Mouse (Mus musculus): ENCODE data around the gene Ccpg1.

The Ccpg1 gene

DNA sequence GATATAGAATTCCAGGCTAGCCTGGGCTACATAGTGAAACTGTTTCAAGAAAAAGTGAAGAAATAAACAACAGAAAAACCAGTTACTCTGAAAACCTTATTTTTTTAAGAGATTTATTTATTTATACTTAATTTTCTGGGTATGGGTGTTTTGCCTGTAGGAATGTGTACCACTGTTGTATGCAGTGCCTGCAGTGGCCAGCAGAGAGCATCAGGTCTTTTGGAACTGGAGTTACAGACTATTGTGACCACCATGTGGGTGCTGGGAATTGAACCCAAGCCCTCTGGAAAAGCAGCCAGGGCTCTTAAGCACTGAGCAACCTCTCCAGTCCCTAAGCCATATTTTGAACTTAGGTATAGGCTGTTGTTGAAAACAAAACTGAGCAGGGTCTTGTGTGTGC, 12.2 kb upstream of the Ccpg1 start:
- POLR2A ChIA-PET = interaction anchor here in 1 of 4 experiments (1.5 to 1.7 kb wide), 2 partner anchors 15 to 23 kb away, joined by 4 to 7 read pairs; partner anchors contain the start of genes Dyx1c1 and Gm44503
- CTCF ChIA-PET = interaction anchor here in 1 of 4 experiments (0.8 to 1.9 kb wide), 2 partner anchors 28 to 119 kb away, joined by 4 to 5 read pairs; no protein-coding TSS in a partner anchor

DNA sequence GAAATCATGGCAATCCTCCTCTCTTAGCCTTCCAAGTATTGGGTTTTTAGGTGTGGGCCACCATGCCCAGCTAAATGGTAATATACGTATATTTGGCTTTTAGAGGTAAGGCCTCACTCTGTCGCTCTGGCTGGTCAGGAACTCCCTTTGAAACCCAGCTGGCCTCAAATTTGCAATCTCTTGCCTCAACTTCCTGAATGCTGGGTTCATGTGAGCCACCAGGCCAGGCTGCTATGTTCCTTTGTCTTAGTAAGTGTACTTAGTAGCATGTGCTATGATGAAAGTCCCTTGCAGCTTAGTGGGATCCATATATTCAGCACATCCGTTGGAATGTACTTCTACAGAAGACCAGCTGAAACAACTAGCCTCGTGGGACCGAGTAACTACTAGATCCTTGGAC, 10.5 kb upstream of the Ccpg1 start:
- ChIA-PET CTCF (interaction anchor here (0.6 to 1.2 kb wide), 5 partner anchors 13 to 117 kb away, joined by 3 to 6 read pairs (median 3); no protein-coding TSS in a partner anchor), POLR2A (interaction anchor here in 2 of 4 experiments (0.6 to 1.7 kb wide), 4 partner anchors 10 to 64 kb away, joined by 3 to 4 read pairs (median 4); partner anchors contain the start of genes Ccpg1 (in 1 of the 2), Ccpg1os (in 1 of the 2), Dyx1c1 (in 1 of the 2) and Gm44503 (in 1 of the 2))

DNA sequence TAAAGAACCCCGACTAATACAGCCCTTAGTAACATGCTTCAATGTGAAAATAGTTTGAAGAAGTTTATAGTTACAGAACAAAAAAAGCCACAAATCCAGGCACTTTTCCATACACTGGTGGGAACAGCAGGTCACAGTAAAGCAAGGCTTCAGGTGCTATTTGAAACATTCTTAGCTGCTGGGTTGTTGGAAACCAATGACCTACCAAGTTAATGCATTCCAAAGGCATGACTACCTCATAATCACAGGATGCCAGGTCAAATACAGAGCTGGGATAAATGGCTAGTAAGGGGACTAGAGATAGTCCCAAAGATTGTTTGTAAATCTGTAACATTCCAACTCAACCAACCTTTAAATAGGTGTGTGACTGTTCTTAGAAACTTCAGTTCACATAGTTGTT, 10.0 kb upstream of the Ccpg1 start:
- ChIA-PET CTCF (interaction anchor here in 3 of 4 experiments (1.0 to 1.2 kb wide), 3 partner anchors 62 to 117 kb away, joined by 3 to 6 read pairs (median 3); no protein-coding TSS in a partner anchor), POLR2A (interaction anchor here in 1 of 4 experiments (1.4 kb wide), 1 partner anchor 63 kb away, joined by 3 read pairs; no protein-coding TSS in a partner anchor)

DNA sequence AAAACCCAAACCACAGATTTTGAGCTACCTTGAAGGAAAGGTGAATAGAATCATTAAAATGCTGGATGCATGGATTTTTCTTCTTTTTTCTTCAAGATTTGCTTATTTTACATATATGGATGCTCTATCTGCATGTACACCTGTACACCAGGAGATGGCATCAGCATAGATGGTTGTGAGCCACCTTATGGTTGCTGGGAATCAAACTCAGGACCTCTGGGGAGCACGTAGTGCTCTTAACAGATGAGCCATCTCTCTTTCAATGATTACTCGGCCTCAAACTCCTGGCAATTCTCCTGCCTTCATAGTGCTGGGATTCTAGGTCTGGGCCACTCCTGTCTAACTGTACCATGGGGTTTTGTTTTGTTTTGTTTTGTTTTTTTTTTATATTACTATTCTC, 2.2 kb upstream of the Ccpg1 start:
- CTCF ChIA-PET = no interaction called here
- POLR2A ChIA-PET = interaction anchor here in 2 of 4 experiments (0.6 to 0.7 kb wide), 2 partner anchors 118 to 203 kb away, joined by 3 to 5 read pairs; no protein-coding TSS in a partner anchor

GRCm38 (mm10) chr9:72987703-72988102, 2.5 kb downstream of the Ccpg1 start:
- ChIA-PET CTCF (interaction anchor here in 2 of 4 experiments (0.6 to 1.5 kb wide), 2 partner anchors 13 to 104 kb away, joined by 3 read pairs; no protein-coding TSS in a partner anchor), POLR2A (interaction anchor here in 2 of 4 experiments (1.1 to 1.6 kb wide), 5 partner anchors 8 to 79 kb away, joined by 3 to 13 read pairs (median 3); no protein-coding TSS in a partner anchor)

GRCm38 (mm10) chr9:72988706-72989105, 3.5 kb downstream of the Ccpg1 start:
- ChIA-PET POLR2A (interaction anchor here in 2 of 4 experiments (0.6 to 1.6 kb wide), 5 partner anchors 7 to 124 kb away, joined by 3 to 10 read pairs (median 3); partner anchors contain the start of gene Rsl24d1 (in 1 of the 2)), CTCF (interaction anchor here in 1 of 4 experiments (1.5 kb wide), 1 partner anchor 103 kb away, joined by 3 read pairs; no protein-coding TSS in a partner anchor)

GRCm38 (mm10) chr9:72991420-72991819, 6.2 kb downstream of the Ccpg1 start:
- ChIA-PET POLR2A (no interaction called here), CTCF (interaction anchor here in 1 of 4 experiments (0.6 kb wide), 1 partner anchor 103 kb away, joined by 5 read pairs; no protein-coding TSS in a partner anchor)

- POLR2A ChIA-PET = interaction anchor here in 3 of 4 experiments (0.6 to 4.8 kb wide), 5 partner anchors 7 to 40 kb away, joined by 3 to 46 read pairs (median 4); partner anchors contain the start of genes Ccpg1 (in 2 of the 3) and Ccpg1os (in 2 of the 3)
- CTCF ChIA-PET = interaction anchor here in 1 of 4 experiments (1.0 kb wide), 1 partner anchor 37 kb away, joined by 4 read pairs; no protein-coding TSS in a partner anchor
Observed at GRCm38 (mm10) chr9:72992576-72992975, 7.3 kb downstream of the Ccpg1 start.

DNA sequence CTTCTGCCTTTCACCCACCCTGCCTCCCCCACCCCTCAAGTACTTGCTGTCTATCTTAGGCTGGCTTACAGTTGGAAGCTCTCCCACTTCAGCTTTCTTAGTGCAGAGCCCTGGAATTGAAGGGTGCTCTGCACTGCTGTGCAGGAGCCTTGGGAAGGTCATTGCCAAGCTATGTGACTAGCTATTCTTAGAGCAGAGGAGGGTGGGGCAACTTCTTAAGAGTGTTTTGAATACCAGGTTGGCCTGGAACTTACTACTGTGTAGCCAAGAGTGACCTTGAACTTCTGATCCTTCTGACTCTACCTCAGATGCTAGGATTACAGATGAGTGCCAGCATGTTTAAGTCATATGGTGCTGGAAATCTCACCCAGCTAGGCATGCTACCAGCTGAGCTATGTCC, 10.9 kb downstream of the Ccpg1 start:
- ChIA-PET CTCF (interaction anchor here (0.5 to 3.4 kb wide), 23 partner anchors 8 to 226 kb away, joined by 3 to 14 read pairs (median 3); partner anchors contain the start of genes Ccpg1 (in 1 of the 4), Ccpg1os (in 1 of the 4), Dyx1c1 (in 1 of the 4) and Gm44503 (in 1 of the 4)), POLR2A (interaction anchor here in 3 of 4 experiments (0.6 to 4.8 kb wide), 42 partner anchors 8 to 1769 kb away, joined by 3 to 46 read pairs (median 4); partner anchors contain the start of genes Ccpg1 (in 3 of the 3), Ccpg1os (in 3 of the 3), Dyx1c1 (in 1 of the 3) and Gm20509 (in 1 of the 3))

DNA sequence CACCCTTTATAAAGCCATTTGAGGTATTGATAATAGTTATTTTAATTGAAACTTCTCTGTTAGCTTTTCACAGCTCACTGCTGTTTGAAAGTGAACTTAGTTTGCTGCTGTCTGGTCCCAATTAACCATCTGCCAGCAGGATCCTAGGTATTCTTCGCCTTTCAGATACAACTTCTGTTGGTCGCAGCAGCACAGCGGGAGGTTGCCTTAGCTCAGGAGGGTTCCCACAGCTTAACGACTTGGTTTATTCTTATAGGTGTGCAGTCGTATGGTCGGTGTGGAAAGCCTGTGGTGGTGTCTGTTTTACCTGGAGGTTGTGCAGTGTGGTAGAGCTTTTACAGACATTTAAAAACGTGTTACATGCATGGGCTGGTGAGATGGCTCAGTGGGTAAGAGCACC, 11.6 kb downstream of the Ccpg1 start:
- POLR2A ChIA-PET = interaction anchor here in 3 of 4 experiments (0.6 to 4.8 kb wide), 31 partner anchors 7 to 1770 kb away, joined by 3 to 46 read pairs (median 4); partner anchors contain the start of genes Ccpg1 (in 3 of the 3), Ccpg1os (in 3 of the 3), Pigb (in 1 of the 3) and Rsl24d1 (in 1 of the 3)
- CTCF ChIA-PET = interaction anchor here (0.5 to 3.4 kb wide), 17 partner anchors 10 to 227 kb away, joined by 3 to 14 read pairs (median 3); partner anchors contain the start of genes Ccpg1 (in 1 of the 4), Ccpg1os (in 1 of the 4), Dyx1c1 (in 1 of the 4) and Gm44503 (in 1 of the 4)

DNA sequence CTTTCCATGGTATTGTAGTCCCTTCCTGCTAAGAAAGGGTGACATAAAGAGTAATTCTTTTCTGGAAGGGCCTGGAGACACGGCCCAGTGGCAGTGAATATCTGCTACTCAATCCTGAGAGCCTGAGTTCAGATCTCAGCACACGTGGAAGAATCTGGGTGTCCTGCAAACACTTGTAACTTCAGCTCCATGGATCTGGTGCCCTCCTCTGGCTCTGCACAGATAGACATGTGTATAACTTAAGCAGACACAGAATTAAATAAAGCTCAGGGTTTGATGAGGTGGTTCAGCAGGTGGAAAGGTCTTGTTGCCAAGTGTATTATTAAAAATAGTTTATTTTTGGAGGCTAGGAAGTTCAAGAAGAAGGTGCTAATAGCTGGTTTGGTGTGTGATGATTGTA, 15.3 kb downstream of the Ccpg1 start:
- CTCF ChIA-PET = interaction anchor here in 3 of 4 experiments (0.8 to 1.3 kb wide), 5 partner anchors 28 to 57 kb away, joined by 3 to 5 read pairs (median 3); no protein-coding TSS in a partner anchor

DNA sequence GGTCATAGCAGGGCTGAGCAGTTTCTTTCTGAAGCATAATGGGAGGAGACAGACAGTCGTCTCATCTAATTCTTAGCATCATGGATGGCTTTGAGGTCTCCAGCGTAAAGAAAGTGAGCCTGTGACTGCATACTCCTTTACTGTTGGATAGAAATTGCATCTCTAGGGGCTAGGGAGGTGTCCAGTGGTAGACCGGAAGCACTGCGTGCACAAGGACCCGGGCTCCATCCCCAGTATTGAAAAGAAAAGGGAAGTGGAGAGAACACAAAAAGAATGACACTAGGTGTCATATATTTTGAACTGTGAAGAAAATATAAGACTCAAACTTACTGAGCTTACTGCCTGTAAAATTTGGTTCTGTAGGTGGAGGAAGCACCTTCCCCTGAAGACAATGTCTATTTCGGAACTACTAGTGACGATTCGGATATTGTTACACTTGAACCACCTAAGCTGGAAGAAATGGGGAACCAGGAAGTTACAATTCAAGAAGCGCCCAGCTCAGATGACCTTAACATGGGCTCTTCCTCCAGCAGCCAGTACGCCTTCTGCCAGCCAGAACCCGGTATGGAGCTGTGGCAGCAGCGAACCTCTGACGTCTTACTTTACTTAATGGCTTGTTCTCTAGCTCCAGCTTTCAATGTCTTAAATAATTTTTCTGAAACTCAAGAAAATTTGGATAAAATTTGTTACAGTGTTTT, 16.2 kb downstream of the Ccpg1 start:
- ChIA-PET CTCF (interaction anchor here in 3 of 4 experiments (0.6 to 1.0 kb wide), 5 partner anchors 16 to 90 kb away, joined by 3 read pairs; partner anchors contain the start of genes Ccpg1 (in 1 of the 3) and Ccpg1os (in 1 of the 3)), POLR2A (interaction anchor here in 2 of 4 experiments (0.6 to 1.2 kb wide), 3 partner anchors 11 to 16 kb away, joined by 3 to 4 read pairs (median 3); partner anchors contain the start of genes Ccpg1 (in 1 of the 2) and Ccpg1os (in 1 of the 2))

More for the DNA sequence above, 15.3 kb downstream of the Ccpg1 start:
- POLR2A ChIA-PET = interaction anchor here in 2 of 4 experiments (0.7 to 1.3 kb wide), 3 partner anchors 8 to 32 kb away, joined by 3 read pairs; partner anchors contain the start of genes Ccpg1 (in 1 of the 2) and Ccpg1os (in 1 of the 2)

DNA sequence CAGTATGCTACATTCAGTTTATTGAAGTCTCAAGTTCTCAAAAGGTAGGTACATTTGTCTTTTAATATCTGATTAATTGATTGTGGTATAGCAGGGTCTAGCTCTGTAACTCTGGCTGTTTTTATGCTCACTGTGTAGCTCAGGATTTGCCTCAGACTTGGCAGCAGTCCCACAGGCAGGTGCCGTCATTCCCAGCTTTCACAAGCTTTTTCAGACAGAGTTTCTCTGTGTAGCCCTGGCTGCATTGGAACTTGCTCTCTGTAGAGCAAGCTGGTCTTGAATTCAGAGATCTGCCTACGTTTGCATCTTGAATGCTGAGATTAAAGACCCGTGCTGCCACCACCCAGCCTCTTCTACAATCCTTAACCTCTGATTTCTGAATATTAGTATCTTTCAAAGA, 16.9 kb downstream of the Ccpg1 start:
- ChIA-PET POLR2A (interaction anchor here in 2 of 4 experiments (0.6 to 1.2 kb wide), 3 partner anchors 10 to 17 kb away, joined by 3 to 4 read pairs (median 3); partner anchors contain the start of genes Ccpg1 (in 1 of the 2) and Ccpg1os (in 1 of the 2)), CTCF (interaction anchor here in 3 of 4 experiments (0.6 to 0.9 kb wide), 4 partner anchors 17 to 90 kb away, joined by 3 read pairs; partner anchors contain the start of genes Ccpg1 (in 1 of the 3) and Ccpg1os (in 1 of the 3))

GRCm38 (mm10) chr9:73004076-73004475, 18.8 kb downstream of the Ccpg1 start:
- ChIA-PET POLR2A (interaction anchor here in 3 of 4 experiments (0.6 to 2.1 kb wide), 6 partner anchors 8 to 109 kb away, joined by 3 to 10 read pairs (median 4); partner anchors contain the start of gene Rsl24d1 (in 1 of the 3)), CTCF (interaction anchor here in 2 of 4 experiments (0.5 to 2.2 kb wide), 4 partner anchors 8 to 1239 kb away, joined by 3 to 5 read pairs (median 4); no protein-coding TSS in a partner anchor)

GRCm38 (mm10) chr9:73005106-73005505, 19.9 kb downstream of the Ccpg1 start:
- ChIA-PET CTCF (interaction anchor here in 3 of 4 experiments (0.5 to 2.2 kb wide), 3 partner anchors 32 to 49 kb away, joined by 3 to 5 read pairs (median 4); no protein-coding TSS in a partner anchor), POLR2A (interaction anchor here in 2 of 4 experiments (0.7 to 2.1 kb wide), 5 partner anchors 8 to 24 kb away, joined by 3 to 10 read pairs (median 4); no protein-coding TSS in a partner anchor)

- POLR2A ChIA-PET = interaction anchor here in 2 of 4 experiments (0.9 to 1.5 kb wide), 3 partner anchors 10 to 25 kb away, joined by 3 to 7 read pairs (median 3); partner anchors contain the start of genes Ccpg1 (in 1 of the 2) and Ccpg1os (in 1 of the 2)
Observed at GRCm38 (mm10) chr9:73006175-73006574, 20.9 kb downstream of the Ccpg1 start.

GRCm38 (mm10) chr9:73008384-73008783, 23.2 kb downstream of the Ccpg1 start:
- ChIA-PET POLR2A (interaction anchor here in 2 of 4 experiments (0.7 to 1.7 kb wide), 9 partner anchors 9 to 106 kb away, joined by 3 to 7 read pairs (median 3); no protein-coding TSS in a partner anchor), CTCF (no interaction called here)

More at GRCm38 (mm10) chr9:73006175-73006574, 20.9 kb downstream of the Ccpg1 start:
- CTCF ChIA-PET = interaction anchor here in 3 of 4 experiments (0.6 to 1.0 kb wide), 3 partner anchors 9 to 88 kb away, joined by 3 to 5 read pairs (median 3); no protein-coding TSS in a partner anchor

All from embryonic stem cell, embryonic (primary cell).